Mouse (Mus musculus): Measurements from ENCODE around the gene Tmem63a.

DNA sequence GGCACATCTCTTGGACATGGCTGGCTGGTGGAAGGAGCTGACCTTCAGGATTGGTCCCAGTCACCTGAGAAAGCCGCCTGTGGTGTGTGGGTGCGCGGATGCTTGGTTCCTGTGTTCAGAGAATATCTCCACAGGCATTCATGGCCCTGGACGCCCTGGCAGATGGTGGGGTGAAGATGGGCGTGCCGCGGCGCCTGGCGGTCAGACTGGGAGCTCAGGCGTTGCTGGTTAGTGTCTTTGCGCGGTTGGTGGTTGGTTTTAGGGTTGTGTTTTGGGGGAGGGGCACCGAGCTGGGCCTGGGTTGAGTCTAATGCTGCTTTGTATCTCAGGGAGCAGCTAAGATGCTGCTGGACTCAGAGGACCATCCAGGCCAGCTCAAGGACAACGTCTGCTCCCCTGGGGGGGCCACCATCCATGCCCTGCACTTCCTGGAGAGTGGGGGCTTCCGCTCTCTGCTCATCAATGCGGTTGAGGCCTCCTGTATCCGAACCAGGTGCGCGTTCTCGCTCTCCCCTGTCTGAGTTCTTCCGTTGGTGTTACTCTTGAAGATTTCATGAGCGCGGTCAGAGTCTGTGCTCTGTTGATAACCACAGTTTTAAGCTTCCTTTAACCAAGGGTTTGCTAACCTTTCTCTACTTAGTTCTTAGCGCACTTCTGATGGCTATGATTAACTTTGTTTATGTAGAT lies 35.5 kb upstream of the Tmem63a start:
- TF ChIP-seq POLR2A (IDR thresholded peaks at IDR 0.05; ENCODE audit: low read depth, low read length) (no peak), E2F4 (IDR thresholded peaks at IDR 0.05; ENCODE audit: insufficient replicate concordance, low read depth, low read length) (no peak), CTCF (conservative IDR thresholded peaks at IDR 0.05 in 1 of 2, IDR thresholded peaks at IDR 0.05 in 1 of 2; ENCODE audit: low read depth in 2 of 2, low read length in 2 of 2) (no peak), EP300 (IDR thresholded peaks at IDR 0.05; ENCODE audit: low read length) (no peak)
